Mouse (Mus musculus): ENCODE measurements at regions not wholly inside any gene's neighbourhood (a gene's known extent, or its start where the extent isn't known, plus 50 kb on each side); places are given as distances from the start of the nearest gene placed in this dataset.

GRCm38 (mm10) chr12:28181265-28181664 lies 370.9 kb downstream of the Dcdc2c start:
- no peak for DNase-seq (ENCODE audit: low spot score)

- DNase-seq (ENCODE audit: low spot score), result no peak
These were observed 376.2 kb downstream of the Dcdc2c start for GRCm38 (mm10) chr12:28176016-28176415.

GRCm38 (mm10) chr12:28174078-28174477 lies 378.1 kb downstream of the Dcdc2c start:
- DNase-seq (ENCODE audit: low spot score), result no peak

- no peak for DNase-seq (ENCODE audit: low spot score)
These were observed 393.4 kb downstream of the Dcdc2c start for GRCm38 (mm10) chr12:28158786-28159185.

- DNase-seq (ENCODE audit: low spot score), result no peak
These were observed 401.4 kb downstream of the Dcdc2c start for GRCm38 (mm10) chr12:28150759-28151158.

GRCm38 (mm10) chr12:28135810-28136592 lies 416.2 kb downstream of the Dcdc2c start:
- DNase-seq (ENCODE audit: low spot score), result no peak

GRCm38 (mm10) chr12:28122766-28123165 lies 429.4 kb downstream of the Dcdc2c start:
- DNase-seq (ENCODE audit: low spot score), result no peak

- no peak for DNase-seq (ENCODE audit: low spot score)
These were observed 432.1 kb downstream of the Dcdc2c start for GRCm38 (mm10) chr12:28120106-28120505.

GRCm38 (mm10) chr12:28090673-28091072 lies 461.5 kb downstream of the Dcdc2c start:
- DNase-seq (ENCODE audit: low spot score), result no peak

GRCm38 (mm10) chr12:28085460-28085859 lies 466.7 kb downstream of the Dcdc2c start:
- DNase-seq (ENCODE audit: low spot score), result no peak

GRCm38 (mm10) chr12:28076606-28077005 lies 475.6 kb downstream of the Dcdc2c start:
- no peak for DNase-seq (ENCODE audit: low spot score)

GRCm38 (mm10) chr12:28068584-28068983 lies 483.6 kb downstream of the Dcdc2c start:
- DNase-seq (ENCODE audit: low spot score), result no peak

GRCm38 (mm10) chr12:28060281-28060680 lies 491.9 kb downstream of the Dcdc2c start:
- no peak for DNase-seq (ENCODE audit: low spot score)

GRCm38 (mm10) chr12:28055518-28056280 lies 496.5 kb downstream of the Dcdc2c start:
- DNase-seq (ENCODE audit: low spot score), result no peak

- DNase-seq (ENCODE audit: low spot score), result no peak
These were observed 497.8 kb downstream of the Dcdc2c start for GRCm38 (mm10) chr12:28054444-28054843.

GRCm38 (mm10) chr12:28047989-28048388 lies 504.2 kb downstream of the Dcdc2c start:
- DNase-seq (ENCODE audit: low spot score), result no peak

GRCm38 (mm10) chr12:28038161-28038911 lies 513.9 kb downstream of the Dcdc2c start:
- DNase-seq (ENCODE audit: low spot score), result no peak

- no peak for DNase-seq (ENCODE audit: low spot score)
These were observed 553.0 kb downstream of the Dcdc2c start for GRCm38 (mm10) chr12:27999170-27999569.

GRCm38 (mm10) chr12:27992152-27992551 lies 560.0 kb downstream of the Dcdc2c start:
- no peak for DNase-seq (ENCODE audit: low spot score)

GRCm38 (mm10) chr12:27984261-27984841 lies 567.8 kb downstream of the Dcdc2c start:
- DNase-seq (ENCODE audit: low spot score), result no peak

GRCm38 (mm10) chr12:27978257-27978931 lies 573.8 kb downstream of the Dcdc2c start:
- no peak for DNase-seq (ENCODE audit: low spot score)

Data from urinary bladder, adult 2 months (tissue).